Mouse (Mus musculus): ENCODE results near the gene Plekha1. TPM values are rescaled to one million over a fixed set of nuclear protein-coding genes. Genes with fewer than 3 reads are reported as not detected.

Plekha1 gene
- total and polyA plus RNA-seq, 3 experiments = 0.22 TPM; not detected in 2

DNA sequence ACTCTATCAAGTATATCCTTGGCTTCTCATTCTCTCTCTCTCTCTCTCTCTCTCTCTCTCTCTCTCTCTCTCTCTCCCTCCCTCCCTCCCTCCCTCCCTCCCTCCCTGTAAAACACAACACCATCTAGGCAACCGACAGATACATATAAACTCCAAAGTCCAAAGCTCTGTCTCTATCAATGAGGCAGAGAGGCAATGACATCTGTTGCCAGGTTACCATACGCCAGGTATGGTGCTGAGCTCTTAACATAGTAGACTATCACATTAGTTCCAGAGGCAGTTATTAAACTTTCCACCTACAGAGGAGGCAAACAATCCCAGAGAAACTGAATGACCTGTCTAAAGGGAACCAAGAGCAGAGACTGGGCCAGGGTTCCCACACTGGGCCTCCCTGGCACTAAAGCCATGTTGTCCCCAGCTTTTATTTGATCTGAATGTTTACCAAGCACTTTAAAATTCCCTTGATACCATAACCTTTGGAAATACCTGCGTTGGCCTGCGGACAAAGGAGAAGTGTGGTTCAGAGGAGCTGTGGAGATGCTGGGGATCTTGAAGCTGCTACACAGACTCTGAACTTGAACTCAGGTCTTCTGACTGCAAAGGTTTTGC, 10.8 kb upstream of the Plekha1 start:
- Histone ChIP-seq H3K36me3 (replicated peaks) (no peaks in the 10 kb centered on the region), H3K4me3 (ENCODE audit: low read depth, low read length) (no peak overlapping the region), H3K9me3 (replicated peaks) (peaks cover 65% of the 10 kb centered on the region), H3K27me3 (ENCODE audit: insufficient read depth, low read length) (no peaks in the 10 kb centered on the region), H3K4me1 (ENCODE audit: insufficient read depth, low read depth, low read length) (no peaks in the 10 kb centered on the region)
- TF ChIP-seq GATA2 (IDR thresholded peaks at IDR 0.05; ENCODE audit: borderline replicate concordance, low read depth, low read length) (no peak), CTCF (IDR thresholded peaks at IDR 0.05; ENCODE audit: low read depth, low read length) (no peak), POLR2AphosphoS5 (IDR thresholded peaks at IDR 0.05; ENCODE audit: insufficient replicate concordance, low read depth, low read length) (no peak), TAL1 (conservative IDR thresholded peaks at IDR 0.05; ENCODE audit: low read depth, low read length) (no peak), GATA1 (IDR thresholded peaks at IDR 0.05; ENCODE audit: borderline replicate concordance, low read length) (no peak)
- ATAC-seq (ENCODE audit: extremely low read depth, insufficient number of reproducible peaks, low FRiP score, poor library complexity, severe bottlenecking) = no peak
- no peak for DNase-seq (ENCODE audit: low spot score)

GRCm38 (mm10) chr7:130855681-130856080, 9.9 kb upstream of the Plekha1 start:
- no peaks in the 10 kb centered on the region for H3K4me1 ChIP-seq (ENCODE audit: insufficient read depth, low read depth, low read length)
- TF ChIP-seq GATA2 (IDR thresholded peaks at IDR 0.05; ENCODE audit: borderline replicate concordance, low read depth, low read length) (no peak), TAL1 (conservative IDR thresholded peaks at IDR 0.05; ENCODE audit: low read depth, low read length) (no peak), POLR2AphosphoS5 (IDR thresholded peaks at IDR 0.05; ENCODE audit: insufficient replicate concordance, low read depth, low read length) (no peak), GATA1 (IDR thresholded peaks at IDR 0.05; ENCODE audit: borderline replicate concordance, low read length) (no peak)
- no peak for ATAC-seq (ENCODE audit: extremely low read depth, insufficient number of reproducible peaks, low FRiP score, poor library complexity, severe bottlenecking)
- H3K4me3 ChIP-seq (ENCODE audit: low read depth, low read length) = no peak overlapping the region
- H3K27me3 ChIP-seq (ENCODE audit: insufficient read depth, low read length) = no peaks in the 10 kb centered on the region
- no peaks in the 10 kb centered on the region for H3K36me3 ChIP-seq (replicated peaks)
- peaks cover 73% of the 10 kb centered on the region for H3K9me3 ChIP-seq (replicated peaks)
- DNase-seq (ENCODE audit: low spot score) = no peak

DNA sequence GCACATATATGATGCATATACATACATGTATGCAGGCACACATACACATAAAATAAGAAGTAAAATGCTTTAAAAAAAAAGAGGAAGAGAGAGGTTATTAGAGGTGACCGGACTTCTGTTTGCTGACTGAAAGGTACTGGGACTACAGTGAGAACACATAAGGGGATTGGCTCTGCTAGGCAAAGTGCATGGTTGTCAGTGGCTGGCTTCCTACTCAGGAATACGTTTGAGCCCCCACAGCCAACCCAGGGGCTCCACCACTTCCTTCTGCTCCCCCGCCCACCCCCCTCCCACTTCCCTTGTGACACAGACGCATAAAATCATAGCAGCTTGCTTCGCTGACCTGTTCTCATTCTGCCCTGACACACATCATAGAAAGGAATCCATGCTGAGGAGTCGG, 7.6 kb upstream of the Plekha1 start:
- no peak for DNase-seq (ENCODE audit: low spot score)
- no peaks in the 10 kb centered on the region for H3K27me3 ChIP-seq (ENCODE audit: insufficient read depth, low read length)

DNA sequence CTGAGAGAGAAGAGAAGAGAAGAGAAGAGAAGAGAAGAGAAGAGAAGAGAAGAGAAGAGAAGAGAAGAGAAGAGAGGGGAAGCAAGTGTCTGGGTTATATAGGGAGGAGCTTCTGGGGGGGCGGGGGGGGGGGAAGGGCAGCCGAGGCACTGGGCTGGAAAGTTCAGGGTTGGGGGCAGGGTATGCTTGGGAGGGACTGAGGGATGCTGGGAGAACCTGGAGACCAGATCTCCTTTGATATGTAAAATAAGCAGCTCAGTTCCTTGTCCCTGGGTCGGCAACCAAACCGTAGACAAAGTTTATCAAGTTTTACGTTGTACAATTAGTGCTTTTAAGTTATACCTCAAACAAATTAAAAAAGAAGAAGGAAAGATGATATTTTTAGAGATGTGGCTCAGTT, 5.6 kb upstream of the Plekha1 start:
- DNase-seq (ENCODE audit: low spot score) (no peak), ATAC-seq (ENCODE audit: extremely low read depth, insufficient number of reproducible peaks, low FRiP score, poor library complexity, severe bottlenecking) (no peak)
- Histone ChIP-seq H3K27me3 (ENCODE audit: insufficient read depth, low read length) (no peaks in the 10 kb centered on the region), H3K4me3 (ENCODE audit: low read depth, low read length) (no peak overlapping the region), H3K9me3 (replicated peaks) (peaks cover 88% of the 10 kb centered on the region), H3K36me3 (replicated peaks) (no peaks in the 10 kb centered on the region), H3K4me1 (ENCODE audit: insufficient read depth, low read depth, low read length) (no peaks in the 10 kb centered on the region)
- TF ChIP-seq GATA1 (IDR thresholded peaks at IDR 0.05; ENCODE audit: borderline replicate concordance, low read length) (no peak), GATA2 (IDR thresholded peaks at IDR 0.05; ENCODE audit: borderline replicate concordance, low read depth, low read length) (no peak), CTCF (IDR thresholded peaks at IDR 0.05; ENCODE audit: low read depth, low read length) (no peak), TAL1 (conservative IDR thresholded peaks at IDR 0.05; ENCODE audit: low read depth, low read length) (no peak), POLR2AphosphoS5 (IDR thresholded peaks at IDR 0.05; ENCODE audit: insufficient replicate concordance, low read depth, low read length) (no peak)

More for the DNA sequence above, 7.6 kb upstream of the Plekha1 start:
- Histone ChIP-seq H3K36me3 (replicated peaks) (no peaks in the 10 kb centered on the region), H3K4me3 (ENCODE audit: low read depth, low read length) (no peak overlapping the region), H3K4me1 (ENCODE audit: insufficient read depth, low read depth, low read length) (no peaks in the 10 kb centered on the region), H3K9me3 (replicated peaks) (peaks cover 75% of the 10 kb centered on the region)
- TF ChIP-seq TAL1 (conservative IDR thresholded peaks at IDR 0.05; ENCODE audit: low read depth, low read length) (no peak), POLR2AphosphoS5 (IDR thresholded peaks at IDR 0.05; ENCODE audit: insufficient replicate concordance, low read depth, low read length) (no peak), CTCF (IDR thresholded peaks at IDR 0.05; ENCODE audit: low read depth, low read length) (no peak), GATA2 (IDR thresholded peaks at IDR 0.05; ENCODE audit: borderline replicate concordance, low read depth, low read length) (no peak), GATA1 (IDR thresholded peaks at IDR 0.05; ENCODE audit: borderline replicate concordance, low read length) (no peak)
- no peak for ATAC-seq (ENCODE audit: extremely low read depth, insufficient number of reproducible peaks, low FRiP score, poor library complexity, severe bottlenecking)

- ATAC-seq (ENCODE audit: extremely low read depth, insufficient number of reproducible peaks, low FRiP score, poor library complexity, severe bottlenecking) = no peak
- TF ChIP-seq POLR2AphosphoS5 (IDR thresholded peaks at IDR 0.05; ENCODE audit: insufficient replicate concordance, low read depth, low read length) = no peak
- TF ChIP-seq CTCF (IDR thresholded peaks at IDR 0.05; ENCODE audit: low read depth, low read length) = no peak
- no peak for TF ChIP-seq GATA1 (IDR thresholded peaks at IDR 0.05; ENCODE audit: borderline replicate concordance, low read length)
- no peak for TF ChIP-seq GATA2 (IDR thresholded peaks at IDR 0.05; ENCODE audit: borderline replicate concordance, low read depth, low read length)
- no peak for TF ChIP-seq TAL1 (conservative IDR thresholded peaks at IDR 0.05; ENCODE audit: low read depth, low read length)
- DNase-seq (ENCODE audit: low spot score) = no peak
- Histone ChIP-seq H3K4me1 (ENCODE audit: insufficient read depth, low read depth, low read length) (no peaks in the 10 kb centered on the region), H3K9me3 (replicated peaks) (peaks cover 84% of the 10 kb centered on the region), H3K36me3 (replicated peaks) (no peaks in the 10 kb centered on the region), H3K4me3 (ENCODE audit: low read depth, low read length) (no peak overlapping the region; the same call in 1 of the 2 replicates), H3K27me3 (ENCODE audit: insufficient read depth, low read length) (no peaks in the 10 kb centered on the region)
Measured at GRCm38 (mm10) chr7:130860721-130861142, 4.8 kb upstream of the Plekha1 start.

DNA sequence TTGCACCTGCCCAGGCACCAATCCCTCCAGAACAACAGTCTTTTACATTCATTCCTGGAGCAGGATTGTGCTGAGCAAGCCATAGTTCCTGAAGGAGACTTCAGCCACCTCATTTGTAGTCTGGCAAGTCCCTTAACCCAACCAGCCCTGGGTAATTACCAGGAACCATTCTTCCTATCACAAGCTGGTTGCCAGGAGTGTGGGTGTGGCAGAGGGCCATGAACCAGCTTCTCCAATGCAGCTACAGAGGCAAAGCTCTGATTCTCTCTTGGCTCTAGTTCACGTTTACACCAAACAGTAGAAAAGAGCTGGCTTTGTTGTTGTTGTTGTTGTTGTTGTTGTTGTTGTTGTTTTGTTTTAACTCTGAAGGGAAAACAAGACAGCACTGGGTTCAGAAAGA, 3.1 kb upstream of the Plekha1 start:
- ATAC-seq (ENCODE audit: extremely low read depth, insufficient number of reproducible peaks, low FRiP score, poor library complexity, severe bottlenecking) (no peak), DNase-seq (ENCODE audit: low spot score) (no peak)
- Histone ChIP-seq H3K9me3 (replicated peaks) (peaks cover 76% of the 10 kb centered on the region), H3K27me3 (ENCODE audit: insufficient read depth, low read length) (no peaks in the 10 kb centered on the region), H3K36me3 (replicated peaks) (no peaks in the 10 kb centered on the region), H3K4me1 (ENCODE audit: insufficient read depth, low read depth, low read length) (no peaks in the 10 kb centered on the region), H3K4me3 (ENCODE audit: low read depth, low read length) (no peak overlapping the region)
- no peak for TF ChIP-seq GATA1 (IDR thresholded peaks at IDR 0.05; ENCODE audit: borderline replicate concordance, low read length)
